Mouse (Mus musculus) heart, adult 2 months (tissue): Measurements from ENCODE around the gene Mrps26. TPM values are rescaled to one million over a fixed set of nuclear protein-coding genes. Genes with fewer than 3 reads are reported as not detected.
A peak's percentile ranks its signal among the peaks of the same experiment; 100 is the strongest.

Source experiments
- DNase-seq, 2 experiments: peaks; one replicate each; pipeline ENCODE4 v3.0.0; 2021
- H3K27ac ChIP-seq: fragments of 200-600 bp; 2 replicates; pipeline ENCODE4 v1.8.1; 2022
- H3K27me3 ChIP-seq: fragments of 200-500 bp; 2 replicates; pipeline ENCODE4 v1.6.1; 2012; ENCODE audit warnings: mild to moderate bottlenecking, low read length, inconsistent platforms, mixed read lengths; ENCODE audit not compliant: control insufficient read depth, insufficient read depth
- H3K36me3 ChIP-seq: fragments of 200-500 bp; 2 replicates; pipeline ENCODE4 v1.6.1; 2012; ENCODE audit warnings: low read length, inconsistent platforms; ENCODE audit not compliant: control insufficient read depth, insufficient read depth
- H3K4me1 ChIP-seq: fragments of 200-500 bp; 2 replicates; pipeline ENCODE4 v1.6.1; 2011; ENCODE audit warnings: low read length; ENCODE audit not compliant: control insufficient read depth, insufficient read depth
- H3K4me3 ChIP-seq: fragments of 200-600 bp; 2 replicates; pipeline ENCODE4 v1.8.1; 2022
- H3K79me2 ChIP-seq: fragments of 200-500 bp; replicated peaks from 2 replicates; pipeline ENCODE4 v1.6.1; 2012; ENCODE audit warnings: mild to moderate bottlenecking, inconsistent platforms, low read length, moderate library complexity, mixed read lengths; ENCODE audit not compliant: control insufficient read depth, insufficient read depth
- H3K9ac ChIP-seq: fragments of 200-500 bp; 2 replicates; pipeline ENCODE4 v1.6.1; 2012; ENCODE audit warnings: low read depth, mild to moderate bottlenecking, control low read depth, inconsistent platforms, low read length, mixed read lengths
- CTCF ChIP-seq: fragments of 200-600 bp; IDR thresholded peaks from 2 replicates; pipeline ENCODE4 v1.8.1; 2022; ENCODE audit warnings: antibody characterized with exemption, mild to moderate bottlenecking, moderate library complexity
- EP300 ChIP-seq: fragments of 200-500 bp; IDR thresholded peaks from 2 replicates; pipeline ENCODE4 v1.6.1; 2011; ENCODE audit warnings: low read depth, low read length, control low read depth; ENCODE audit not compliant: insufficient read depth
- POLR2A ChIP-seq: fragments of 200-500 bp; IDR thresholded peaks from 2 replicates; pipeline ENCODE4 v1.6.1; 2011; ENCODE audit warnings: mild to moderate bottlenecking, low read depth, low read length, control low read depth; ENCODE audit not compliant: insufficient read depth
- WGBS: fragments of 180-500 bp; shearing (Covaris S2); methylation state at CpG from one replicate; pipeline ENCODE4 v1.1.7; 2018; 5-methylcytosine and 5-hydroxymethylcytosine counted together
- intact Hi-C: fragments of 180-260 bp; cut with DNase I; formaldehyde crosslinking; loops from one replicate; pipeline ENCODE4 v1.15.1; 2025
- polyA plus RNA-seq: library from polyadenylated mRNA; depleted of rRNA; stranded (reverse); fragments of >200 nt; gene quantifications from 2 replicates; pipeline ENCODE4 v1.2.3, GENCODE M21; 2012
- total RNA-seq, 2 experiments: library from RNA; stranded (reverse); gene quantifications; 2 replicates each; pipeline ENCODE4 v1.2.3; 2021

The Mrps26 gene
- total and polyA plus RNA-seq, 3 experiments: 40.9 to 72.9 (median 57.6) TPM

GRCm38 (mm10) chr2:130583902-130584560 is 20.5 kb downstream of the Mrps26 start:
- H3K27ac ChIP-seq: no peak overlapping the region
- peak in 1 of 2 experiments; percentile 21 for DNase-seq
- peaks cover 13% of the 10 kb centered on the region for H3K27me3 ChIP-seq
- H3K36me3 ChIP-seq: no peaks in the 10 kb centered on the region
- H3K4me3 ChIP-seq: no peak overlapping the region
- intact Hi-C loops: no loop called here
- TF ChIP-seq POLR2A: no peak
- no peak for TF ChIP-seq EP300
- TF ChIP-seq CTCF: no peak
- H3K79me2 ChIP-seq: no peaks in the 10 kb centered on the region
- WGBS: 46% methylated on average over 10 of the region's 10 CpGs
- no peak overlapping the region for H3K9ac ChIP-seq
- H3K4me1 ChIP-seq: no peaks in the 10 kb centered on the region

GRCm38 (mm10) chr2:130586016-130586415 is 22.5 kb downstream of the Mrps26 start:
- WGBS: 85% methylated on average over 6 of the region's 6 CpGs
- no peak for DNase-seq
- no peak overlapping the region for H3K9ac ChIP-seq
- no peaks in the 10 kb centered on the region for H3K36me3 ChIP-seq
- no peak for TF ChIP-seq CTCF
- TF ChIP-seq POLR2A: no peak
- TF ChIP-seq EP300: no peak
- peaks cover 1% of the 10 kb centered on the region; the same call in 1 of the 2 replicates for H3K27me3 ChIP-seq
- no peak overlapping the region for H3K27ac ChIP-seq
- intact Hi-C loops: no loop called here
- no peaks in the 10 kb centered on the region for H3K79me2 ChIP-seq
- H3K4me3 ChIP-seq: no peak overlapping the region
- peaks cover 2% of the 10 kb centered on the region; the same call in 1 of the 2 replicates for H3K4me1 ChIP-seq

- no peak overlapping the region for H3K27ac ChIP-seq
- H3K36me3 ChIP-seq: no peaks in the 10 kb centered on the region
- H3K79me2 ChIP-seq: no peaks in the 10 kb centered on the region
- H3K9ac ChIP-seq: no peak overlapping the region
- DNase-seq: no peak
- no peak overlapping the region for H3K4me3 ChIP-seq
- 50% methylated on average over 2 of the region's 2 CpGs for WGBS
- no peaks in the 10 kb centered on the region for H3K27me3 ChIP-seq
- TF ChIP-seq CTCF: no peak
- TF ChIP-seq POLR2A: no peak
- no peak for TF ChIP-seq EP300
- H3K4me1 ChIP-seq: peaks cover 2% of the 10 kb centered on the region; the same call in 1 of the 2 replicates
- intact Hi-C loops: no loop called here
Observed at GRCm38 (mm10) chr2:130588373-130588772, 24.8 kb downstream of the Mrps26 start.

GRCm38 (mm10) chr2:130589157-130589556 is 25.6 kb downstream of the Mrps26 start:
- intact Hi-C loops: no loop called here
- H3K4me3 ChIP-seq: no peak overlapping the region
- no peaks in the 10 kb centered on the region for H3K27me3 ChIP-seq
- no peak for DNase-seq
- H3K79me2 ChIP-seq: no peaks in the 10 kb centered on the region
- H3K9ac ChIP-seq: no peak overlapping the region
- no peaks in the 10 kb centered on the region for H3K36me3 ChIP-seq
- TF ChIP-seq CTCF (no peak), EP300 (no peak), POLR2A (no peak)
- peaks cover 2% of the 10 kb centered on the region; the same call in 1 of the 2 replicates for H3K4me1 ChIP-seq
- H3K27ac ChIP-seq: peak overlapping the region; percentile 54
- WGBS: 71% methylated on average over 4 of the region's 4 CpGs

GRCm38 (mm10) chr2:130589761-130590160 is 26.2 kb downstream of the Mrps26 start:
- DNase-seq: no peak
- TF ChIP-seq CTCF (no peak), POLR2A (no peak), EP300 (no peak)
- WGBS: 74% methylated on average over 2 of the region's 2 CpGs
- Histone ChIP-seq H3K9ac (no peak overlapping the region), H3K36me3 (no peaks in the 10 kb centered on the region), H3K27ac (peak overlapping the region; percentile 54), H3K79me2 (no peaks in the 10 kb centered on the region), H3K4me3 (no peak overlapping the region), H3K27me3 (no peaks in the 10 kb centered on the region), H3K4me1 (peaks cover 2% of the 10 kb centered on the region; the same call in 1 of the 2 replicates)
- intact Hi-C loops: no loop called here

- H3K4me1 ChIP-seq: peaks cover 2% of the 10 kb centered on the region; the same call in 1 of the 2 replicates
- DNase-seq: no peak
- H3K27me3 ChIP-seq: no peaks in the 10 kb centered on the region
- H3K9ac ChIP-seq: no peak overlapping the region
- no peak overlapping the region for H3K4me3 ChIP-seq
- no peaks in the 10 kb centered on the region for H3K79me2 ChIP-seq
- intact Hi-C loops: no loop called here
- TF ChIP-seq CTCF: no peak
- TF ChIP-seq EP300: no peak
- TF ChIP-seq POLR2A: no peak
- WGBS: 88% methylated on average over 2 of the region's 2 CpGs
- no peak overlapping the region for H3K27ac ChIP-seq
- H3K36me3 ChIP-seq: no peaks in the 10 kb centered on the region
Observed at GRCm38 (mm10) chr2:130591016-130591415, 27.5 kb downstream of the Mrps26 start.
